Mouse (Mus musculus): ENCODE results near the gene Cyp1a1. TPM values are rescaled to one million over a fixed set of nuclear protein-coding genes. Genes with fewer than 3 reads are reported as not detected.

Gene Cyp1a1
- polyA plus RNA-seq (2012; rRNA removed; ENCODE audit: low replicate concordance): 1.3 and 3.2 TPM in 2 replicates

DNA sequence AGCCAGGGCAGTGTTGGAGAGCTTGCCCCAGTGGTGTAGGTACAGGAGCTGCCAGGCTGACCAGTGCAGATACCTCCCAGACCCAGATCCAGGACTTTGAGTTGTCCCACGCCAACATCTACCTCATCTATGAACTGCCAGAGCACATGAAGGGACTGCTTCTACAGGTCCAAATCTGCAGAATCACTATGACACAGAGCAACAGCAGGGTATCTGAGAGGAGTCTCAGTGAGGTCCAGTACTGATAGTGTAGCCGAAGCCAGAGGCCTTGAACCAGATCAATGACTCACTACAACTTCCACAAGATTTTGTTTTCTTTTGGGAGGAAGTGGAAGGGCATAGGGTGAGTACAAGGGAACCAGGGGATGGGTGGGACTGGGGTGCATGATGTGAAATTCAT lies at the start of gene Cyp1a1:
Gene Cyp1a1, plus strand, starts transcription at position 178 of the 400 bp plus-strand sequence.

DNA sequence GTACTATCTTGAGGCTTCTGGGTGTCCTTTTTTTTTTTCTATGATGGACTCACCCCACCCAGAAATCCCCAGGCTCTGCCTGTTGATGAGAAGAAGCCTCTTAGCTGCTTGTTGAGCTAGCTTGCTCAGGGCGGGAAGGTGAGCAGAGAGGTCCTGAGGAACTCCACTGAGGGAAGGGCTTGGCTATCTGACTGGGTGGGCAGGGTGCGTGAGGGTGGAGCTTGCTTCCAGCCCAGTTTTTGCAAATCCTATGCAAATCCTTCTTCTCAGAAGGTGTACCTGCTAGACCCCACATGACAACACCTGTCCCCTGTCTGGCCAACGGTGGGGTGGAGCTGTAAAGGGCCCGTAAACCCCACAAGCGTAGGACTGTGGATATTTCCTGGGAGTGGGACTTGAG lies 34.4 kb upstream of the Cyp1a1 start, which contains the start of gene Csk:
Gene Csk, minus strand, starts transcription at position 349 of the 400 bp plus-strand sequence.

DNA sequence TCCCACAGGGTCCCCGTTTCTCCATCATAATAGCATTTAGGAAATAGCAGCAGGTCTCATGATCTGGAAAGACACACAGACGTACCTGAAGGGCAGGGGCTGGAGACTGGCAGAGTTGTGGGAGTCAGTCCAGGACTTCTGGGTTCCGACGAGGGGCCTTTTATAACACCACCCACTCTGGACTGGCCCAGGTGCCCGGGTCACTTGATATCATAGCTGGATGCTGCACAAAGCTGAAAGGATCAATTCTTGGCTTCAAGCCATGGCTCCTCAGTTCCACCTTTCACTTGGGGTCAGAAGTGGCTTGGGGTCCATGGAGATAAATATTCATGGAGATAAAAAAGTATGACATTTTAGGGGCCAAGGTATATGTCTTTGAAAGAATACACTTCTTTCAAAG lies 4.2 kb upstream of the Cyp1a1 start, which contains the start of gene Cyp1a2:
Gene Cyp1a2, minus strand, starts transcription at position 184 of the 400 bp plus-strand sequence.

DNA sequence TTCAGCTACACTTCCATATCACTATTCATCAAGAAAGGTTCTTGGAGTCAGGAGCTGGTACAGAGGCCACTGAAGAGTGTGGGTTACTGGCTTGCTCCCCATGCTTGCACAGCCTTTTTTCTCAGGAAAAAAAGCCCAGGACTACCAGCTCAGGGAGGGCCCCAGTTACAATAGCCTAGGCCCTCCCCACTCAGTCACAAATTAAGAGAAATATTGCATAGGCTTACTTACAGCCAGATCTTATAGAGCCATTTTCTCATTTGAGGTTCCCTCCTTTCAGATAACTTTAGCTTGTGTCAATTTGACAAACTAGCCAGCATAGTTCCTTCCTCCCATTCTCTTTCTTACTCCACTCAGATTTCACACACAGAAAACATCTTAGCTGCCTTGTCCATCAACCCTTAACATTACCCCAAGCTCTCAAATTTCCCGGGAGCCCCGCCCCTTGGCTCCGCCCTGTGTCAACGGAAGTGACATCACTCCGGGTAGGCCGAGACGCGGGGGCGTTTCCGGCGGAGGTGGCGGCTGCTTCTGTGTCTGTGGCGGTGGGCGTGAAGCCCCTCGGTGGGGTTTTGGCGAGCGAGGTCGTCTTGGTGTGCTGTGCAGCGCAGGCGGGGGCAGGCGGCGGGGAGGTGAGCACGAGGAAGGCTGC lies 20.5 kb downstream of the Cyp1a1 start, which contains the start of gene Edc3:
Gene Edc3, plus strand, starts transcription at position 473 of the 652 bp plus-strand sequence.

Other genes with a start within 250 kb of the Cyp1a1 start
- 40.6 and 42.8 TPM in 2 replicates for gene Ppcdc, start 247.8 kb upstream of the Cyp1a1 start, polyA plus RNA-seq (2012; rRNA removed; ENCODE audit: low replicate concordance)
- 31.3 and 41.5 TPM in 2 replicates for gene Scamp5, start 219.9 kb upstream of the Cyp1a1 start, polyA plus RNA-seq (2012; rRNA removed; ENCODE audit: low replicate concordance)
- 0.64 and 2.9 TPM in 2 replicates for gene Rpp25, start 183.9 kb upstream of the Cyp1a1 start, polyA plus RNA-seq (2012; rRNA removed; ENCODE audit: low replicate concordance)
- gene Cox5a, start 166.7 kb upstream of the Cyp1a1 start, polyA plus RNA-seq (2012; rRNA removed; ENCODE audit: low replicate concordance): 340 and 349 TPM in 2 replicates
- gene Fam219b, start 150.4 kb upstream of the Cyp1a1 start, polyA plus RNA-seq (2012; rRNA removed; ENCODE audit: low replicate concordance): 9.7 and 18.3 TPM in 2 replicates
- gene Mpi, start 135.2 kb upstream of the Cyp1a1 start, polyA plus RNA-seq (2012; rRNA removed; ENCODE audit: low replicate concordance): 36.8 and 58.0 TPM in 2 replicates
- gene Scamp2, start 127.0 kb upstream of the Cyp1a1 start, polyA plus RNA-seq (2012; rRNA removed; ENCODE audit: low replicate concordance): 80.3 and 132 TPM in 2 replicates
- gene Ulk3, start 98.5 kb upstream of the Cyp1a1 start, polyA plus RNA-seq (2012; rRNA removed; ENCODE audit: low replicate concordance): 28.6 and 44.0 TPM in 2 replicates
- gene Cplx3, start 81.6 kb upstream of the Cyp1a1 start, polyA plus RNA-seq (2012; rRNA removed; ENCODE audit: low replicate concordance): not detected in 2 replicates
- gene Lman1l, start 67.2 kb upstream of the Cyp1a1 start, polyA plus RNA-seq (2012; rRNA removed; ENCODE audit: low replicate concordance): not detected in 2 replicates
- 55.4 and 57.6 TPM in 2 replicates for gene Csk, start 34.3 kb upstream of the Cyp1a1 start, polyA plus RNA-seq (2012; rRNA removed; ENCODE audit: low replicate concordance)
- gene Cyp1a2, start 4.2 kb upstream of the Cyp1a1 start, polyA plus RNA-seq (2012; rRNA removed; ENCODE audit: low replicate concordance): 0.08 TPM in 1 of 2 replicates, not detected in the other
- gene Edc3, start 20.6 kb downstream of the Cyp1a1 start, polyA plus RNA-seq (2012; rRNA removed; ENCODE audit: low replicate concordance): 10.7 and 15.8 TPM in 2 replicates
- 92.5 and 124 TPM in 2 replicates for gene Clk3, start 77.9 kb downstream of the Cyp1a1 start, polyA plus RNA-seq (2012; rRNA removed; ENCODE audit: low replicate concordance)
- 5.8 and 8.3 TPM in 2 replicates for gene Arid3b, start 148.9 kb downstream of the Cyp1a1 start, polyA plus RNA-seq (2012; rRNA removed; ENCODE audit: low replicate concordance)
- gene Ubl7, start 223.1 kb downstream of the Cyp1a1 start, polyA plus RNA-seq (2012; rRNA removed; ENCODE audit: low replicate concordance): 126 and 150 TPM in 2 replicates